Mouse (Mus musculus): Measurements from ENCODE around the gene Mras. TPM values are rescaled to one million over a fixed set of nuclear protein-coding genes. Genes with fewer than 3 reads are reported as not detected.

Gene Mras
- polyA plus RNA-seq (2014; fragmentation: Nextera tagmentation; extraction: Ambion mirVana): 4.8 and 5.5 TPM in 2 replicates

DNA sequence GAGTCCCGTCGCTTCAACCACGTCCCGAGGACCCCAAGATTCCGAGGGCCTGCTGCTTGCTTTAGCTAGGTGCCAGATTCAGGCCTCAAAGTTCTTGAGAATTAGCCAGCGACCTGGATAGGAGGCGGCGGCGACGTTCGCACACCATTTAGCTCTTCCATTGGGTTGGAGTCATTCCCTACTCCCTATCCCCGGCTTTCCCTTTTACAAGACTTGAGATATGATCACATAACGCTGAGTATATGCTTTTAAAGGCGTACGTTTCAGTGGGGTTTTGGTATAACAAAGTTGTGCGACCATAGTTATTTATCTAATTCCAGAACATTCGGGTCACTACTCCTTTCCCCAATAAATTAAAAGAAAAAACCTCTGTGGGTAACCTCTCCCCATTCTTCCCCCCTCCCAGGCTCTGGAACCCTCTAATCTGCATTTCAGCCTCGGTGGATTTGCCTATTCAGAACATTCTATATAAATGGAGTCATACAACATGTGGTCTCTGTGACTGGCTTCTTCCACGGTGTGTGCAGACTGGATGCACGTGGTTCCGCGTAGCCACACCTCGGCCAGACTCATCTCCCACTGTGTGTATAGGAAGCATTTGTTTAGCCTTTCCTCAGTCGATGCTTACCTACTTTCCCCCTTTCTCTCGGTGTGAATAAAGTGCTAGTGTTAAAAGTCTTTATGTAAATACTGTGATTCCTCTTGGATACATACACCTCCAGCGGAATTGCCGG is at the start of gene Mras:
Mras (minus strand) TSS at position 351 of the 734 bp plus-strand sequence.
- no peak within 1 kb of the TSS for H3K27ac ChIP-seq (ENCODE audit: low read depth, low read length)
- H3K4me1 ChIP-seq (replicated peaks; ENCODE audit: control insufficient read depth, insufficient read depth, low read length): peaks cover 4% of the 10 kb centered on the region; the same call in 1 of the 2 replicates
- H3K9me3 ChIP-seq (ENCODE audit: control insufficient read depth, low read length): no peaks in the 10 kb centered on the region
- peak within 1 kb of the TSS; percentile 60 for H3K9ac ChIP-seq (ENCODE audit: low read depth, low read length)
- peak within 1 kb of the TSS; percentile 72 for H3K4me3 ChIP-seq (ENCODE audit: low read depth, low read length)
- peaks cover 48% of the 10 kb centered on the region for H3K27me3 ChIP-seq (replicated peaks; ENCODE audit: control insufficient read depth, insufficient read depth, low read length)
- WGBS: 16% methylated on average over 27 of the region's 27 CpGs
- no peak for ATAC-seq (replicated peaks; ENCODE audit: low FRiP score)
- peak within 1 kb of the TSS; percentile 94 for H3K4me2 ChIP-seq
- no peaks in the 10 kb centered on the region for H3K36me3 ChIP-seq (ENCODE audit: control insufficient read depth, insufficient read depth, low read length)
- DNase-seq (ENCODE audit: low spot score): no peak

DNA sequence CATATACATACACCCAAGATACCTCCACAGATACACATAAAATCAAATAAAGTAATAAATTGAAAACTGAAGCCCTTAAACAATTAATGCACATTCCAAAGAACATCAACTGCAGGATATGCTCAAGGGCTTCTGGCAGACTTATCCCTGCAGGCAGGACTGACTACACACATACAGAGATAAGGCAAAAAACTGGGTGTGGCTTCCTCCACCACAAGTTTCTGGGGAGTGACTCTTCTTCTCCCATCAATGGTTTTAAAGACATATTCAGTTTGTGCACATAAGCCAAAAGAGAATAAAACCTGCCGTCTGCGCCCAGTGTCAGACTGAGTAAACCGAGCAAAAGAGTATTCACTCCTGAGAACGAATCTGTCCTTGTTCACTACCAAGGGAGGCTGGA is 48.0 kb upstream of the Mras start:
- H3K4me3 ChIP-seq (ENCODE audit: low read depth, low read length): no peak overlapping the region
- no peak overlapping the region for H3K4me2 ChIP-seq
- peaks cover 18% of the 10 kb centered on the region for H3K36me3 ChIP-seq (ENCODE audit: control insufficient read depth, insufficient read depth, low read length)
- DNase-seq (ENCODE audit: low spot score) (no peak), ATAC-seq (replicated peaks; ENCODE audit: low FRiP score) (peak; percentile 91)
- 75% methylated on average over 4 of the region's 4 CpGs for WGBS
- peaks cover 12% of the 10 kb centered on the region for H3K4me1 ChIP-seq (replicated peaks; ENCODE audit: control insufficient read depth, insufficient read depth, low read length)
- no peak overlapping the region for H3K27ac ChIP-seq (ENCODE audit: low read depth, low read length)
- H3K27me3 ChIP-seq (replicated peaks; ENCODE audit: control insufficient read depth, insufficient read depth, low read length): no peaks in the 10 kb centered on the region
- H3K9ac ChIP-seq (ENCODE audit: low read depth, low read length): no peak overlapping the region
- no peaks in the 10 kb centered on the region for H3K9me3 ChIP-seq (ENCODE audit: control insufficient read depth, low read length)

DNA sequence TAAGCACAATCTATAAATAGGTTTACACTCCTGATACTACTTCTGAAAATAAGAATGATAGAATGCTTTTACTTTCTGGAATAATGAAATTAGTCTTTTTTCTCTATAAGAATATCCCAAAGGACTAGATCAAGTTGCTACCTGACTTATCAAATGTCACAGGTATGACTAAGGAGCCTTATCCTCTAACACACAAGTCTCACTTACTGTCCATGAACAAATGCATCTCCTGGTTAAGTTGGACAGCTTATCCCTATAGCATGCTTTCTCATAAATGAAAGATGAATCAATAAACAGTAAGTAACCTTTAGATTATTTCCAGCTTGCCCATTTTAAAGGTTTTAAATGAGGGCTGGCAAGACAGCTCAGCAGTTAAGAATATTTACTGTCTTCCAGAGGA is 47.5 kb upstream of the Mras start:
- H3K27ac ChIP-seq (ENCODE audit: low read depth, low read length): no peak overlapping the region
- peaks cover 18% of the 10 kb centered on the region for H3K36me3 ChIP-seq (ENCODE audit: control insufficient read depth, insufficient read depth, low read length)
- H3K9me3 ChIP-seq (ENCODE audit: control insufficient read depth, low read length): no peaks in the 10 kb centered on the region
- no peak overlapping the region for H3K4me2 ChIP-seq
- ATAC-seq (replicated peaks; ENCODE audit: low FRiP score): no peak
- peaks cover 13% of the 10 kb centered on the region for H3K4me1 ChIP-seq (replicated peaks; ENCODE audit: control insufficient read depth, insufficient read depth, low read length)
- no peaks in the 10 kb centered on the region for H3K27me3 ChIP-seq (replicated peaks; ENCODE audit: control insufficient read depth, insufficient read depth, low read length)
- H3K4me3 ChIP-seq (ENCODE audit: low read depth, low read length): no peak overlapping the region
- H3K9ac ChIP-seq (ENCODE audit: low read depth, low read length): no peak overlapping the region
- DNase-seq (ENCODE audit: low spot score): no peak

DNA sequence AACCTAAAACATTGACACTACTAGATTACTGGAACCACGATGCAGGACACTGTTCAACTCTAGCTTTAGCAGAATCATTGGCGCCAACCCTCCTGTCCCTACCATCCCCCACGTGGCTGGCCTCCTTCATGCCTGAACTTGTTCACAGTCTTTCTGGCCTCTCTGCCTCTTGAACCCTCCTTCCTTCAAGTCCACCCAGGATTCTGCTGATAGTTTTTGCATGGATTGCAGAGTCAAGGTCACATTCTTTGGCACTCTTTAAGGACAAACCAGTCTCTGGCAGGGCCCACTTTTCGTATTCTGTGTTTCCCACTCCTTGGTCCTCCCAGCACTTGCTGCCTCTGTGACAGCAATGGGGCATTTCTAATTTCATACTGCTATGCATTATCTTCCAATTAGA is 46.0 kb upstream of the Mras start:
- Histone ChIP-seq H3K27ac (ENCODE audit: low read depth, low read length) (no peak overlapping the region), H3K9me3 (ENCODE audit: control insufficient read depth, low read length) (no peaks in the 10 kb centered on the region), H3K36me3 (ENCODE audit: control insufficient read depth, insufficient read depth, low read length) (peaks cover 16% of the 10 kb centered on the region), H3K4me3 (ENCODE audit: low read depth, low read length) (no peak overlapping the region), H3K4me1 (replicated peaks; ENCODE audit: control insufficient read depth, insufficient read depth, low read length) (peaks cover 21% of the 10 kb centered on the region), H3K9ac (ENCODE audit: low read depth, low read length) (no peak overlapping the region), H3K4me2 (no peak overlapping the region), H3K27me3 (replicated peaks; ENCODE audit: control insufficient read depth, insufficient read depth, low read length) (no peaks in the 10 kb centered on the region)
- ATAC-seq (replicated peaks; ENCODE audit: low FRiP score): no peak
- DNase-seq (ENCODE audit: low spot score): no peak
- WGBS: 90% methylated on average over 4 of the region's 4 CpGs

DNA sequence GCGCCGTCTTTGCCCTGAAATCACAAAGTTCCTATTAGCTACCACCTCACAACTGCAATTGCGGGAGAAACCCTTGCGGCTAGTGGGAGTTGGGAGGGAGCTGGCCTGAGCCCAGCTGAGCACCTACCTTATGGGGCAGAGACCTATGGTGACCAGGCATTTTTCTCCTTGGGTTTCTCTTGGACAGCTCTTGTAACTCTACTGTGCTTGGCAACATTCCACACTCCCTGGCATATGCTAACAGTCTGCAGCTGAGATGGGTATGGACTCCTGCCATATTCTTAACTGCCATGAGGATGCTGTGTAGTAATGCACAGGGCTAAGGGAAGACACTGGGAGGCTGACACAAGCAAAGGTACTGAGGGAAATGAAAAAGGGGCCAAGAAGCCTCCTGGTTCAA is 43.6 kb upstream of the Mras start:
- Histone ChIP-seq H3K4me2 (no peak overlapping the region), H3K27me3 (replicated peaks; ENCODE audit: control insufficient read depth, insufficient read depth, low read length) (no peaks in the 10 kb centered on the region), H3K4me1 (replicated peaks; ENCODE audit: control insufficient read depth, insufficient read depth, low read length) (peaks cover 19% of the 10 kb centered on the region), H3K9me3 (ENCODE audit: control insufficient read depth, low read length) (no peaks in the 10 kb centered on the region), H3K36me3 (ENCODE audit: control insufficient read depth, insufficient read depth, low read length) (peaks cover 8% of the 10 kb centered on the region; the same call in 1 of the 2 replicates), H3K9ac (ENCODE audit: low read depth, low read length) (no peak overlapping the region), H3K4me3 (ENCODE audit: low read depth, low read length) (no peak overlapping the region), H3K27ac (ENCODE audit: low read depth, low read length) (no peak overlapping the region)
- ATAC-seq (replicated peaks; ENCODE audit: low FRiP score) (no peak), DNase-seq (ENCODE audit: low spot score) (no peak)
- WGBS: 92% methylated on average over 4 of the region's 4 CpGs

DNA sequence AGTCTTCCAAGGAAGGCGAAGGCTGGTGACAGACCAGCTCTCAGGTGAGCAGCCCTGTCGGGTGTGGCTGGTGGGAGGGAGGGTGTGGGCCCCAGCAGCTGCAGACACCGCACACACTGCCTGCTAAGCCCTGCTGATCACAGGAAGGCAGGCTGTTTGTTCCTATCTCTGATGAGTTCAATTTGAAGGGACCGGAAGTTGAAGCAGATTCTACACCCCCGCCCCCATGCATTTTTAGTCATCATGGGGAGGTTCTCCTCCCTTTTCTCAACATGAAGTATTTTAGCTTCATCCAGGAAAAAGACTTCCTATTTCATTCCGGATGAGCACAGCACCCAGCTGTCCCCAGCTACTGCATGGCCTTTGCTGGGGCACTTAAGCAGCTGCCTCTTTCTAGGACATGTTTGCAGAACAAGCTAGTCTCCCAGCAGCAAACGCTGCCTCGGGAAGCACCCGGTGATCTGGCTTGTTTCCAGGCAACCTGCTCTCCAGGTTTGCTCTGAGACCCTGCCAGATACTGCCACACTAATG is 42.1 kb upstream of the Mras start:
- H3K36me3 ChIP-seq (ENCODE audit: control insufficient read depth, insufficient read depth, low read length): peaks cover 5% of the 10 kb centered on the region; the same call in 1 of the 2 replicates
- no peak overlapping the region for H3K4me3 ChIP-seq (ENCODE audit: low read depth, low read length)
- ATAC-seq (replicated peaks; ENCODE audit: low FRiP score) (no peak), DNase-seq (ENCODE audit: low spot score) (no peak)
- no peaks in the 10 kb centered on the region for H3K9me3 ChIP-seq (ENCODE audit: control insufficient read depth, low read length)
- no peak overlapping the region for H3K9ac ChIP-seq (ENCODE audit: low read depth, low read length)
- peaks cover 9% of the 10 kb centered on the region for H3K4me1 ChIP-seq (replicated peaks; ENCODE audit: control insufficient read depth, insufficient read depth, low read length)
- no peak overlapping the region for H3K27ac ChIP-seq (ENCODE audit: low read depth, low read length)
- 60% methylated on average over 9 of the region's 9 CpGs for WGBS
- no peaks in the 10 kb centered on the region for H3K27me3 ChIP-seq (replicated peaks; ENCODE audit: control insufficient read depth, insufficient read depth, low read length)
- H3K4me2 ChIP-seq: no peak overlapping the region

DNA sequence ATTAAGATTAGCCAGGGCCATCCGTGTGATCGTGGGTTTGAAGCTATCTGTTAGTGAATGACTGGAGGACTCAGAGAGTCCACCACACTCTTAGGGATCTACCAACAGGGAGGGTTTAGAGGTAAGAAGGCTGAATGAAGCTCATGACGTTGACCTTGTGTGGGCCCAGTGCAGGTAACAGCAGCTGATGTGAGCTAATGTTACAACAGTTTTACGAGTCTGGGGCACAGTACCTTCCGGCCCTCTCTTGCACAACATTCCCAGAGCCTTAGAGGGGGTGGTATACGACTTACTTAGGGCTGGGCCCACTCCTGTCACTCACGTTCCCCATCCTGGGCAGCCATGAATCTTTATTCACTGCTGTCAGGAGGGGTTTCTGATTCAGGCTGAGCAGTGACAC is 34.2 kb upstream of the Mras start:
- H3K4me2 ChIP-seq: no peak overlapping the region
- peaks cover 10% of the 10 kb centered on the region for H3K4me1 ChIP-seq (replicated peaks; ENCODE audit: control insufficient read depth, insufficient read depth, low read length)
- no peaks in the 10 kb centered on the region for H3K27me3 ChIP-seq (replicated peaks; ENCODE audit: control insufficient read depth, insufficient read depth, low read length)
- DNase-seq (ENCODE audit: low spot score): no peak
- H3K36me3 ChIP-seq (ENCODE audit: control insufficient read depth, insufficient read depth, low read length): no peaks in the 10 kb centered on the region; the same call in 1 of the 2 replicates
- no peak overlapping the region for H3K9ac ChIP-seq (ENCODE audit: low read depth, low read length)
- H3K9me3 ChIP-seq (ENCODE audit: control insufficient read depth, low read length): no peaks in the 10 kb centered on the region
- no peak overlapping the region for H3K4me3 ChIP-seq (ENCODE audit: low read depth, low read length)
- H3K27ac ChIP-seq (ENCODE audit: low read depth, low read length): no peak overlapping the region
- WGBS: 73% methylated on average over 7 of the region's 7 CpGs
- no peak for ATAC-seq (replicated peaks; ENCODE audit: low FRiP score)

DNA sequence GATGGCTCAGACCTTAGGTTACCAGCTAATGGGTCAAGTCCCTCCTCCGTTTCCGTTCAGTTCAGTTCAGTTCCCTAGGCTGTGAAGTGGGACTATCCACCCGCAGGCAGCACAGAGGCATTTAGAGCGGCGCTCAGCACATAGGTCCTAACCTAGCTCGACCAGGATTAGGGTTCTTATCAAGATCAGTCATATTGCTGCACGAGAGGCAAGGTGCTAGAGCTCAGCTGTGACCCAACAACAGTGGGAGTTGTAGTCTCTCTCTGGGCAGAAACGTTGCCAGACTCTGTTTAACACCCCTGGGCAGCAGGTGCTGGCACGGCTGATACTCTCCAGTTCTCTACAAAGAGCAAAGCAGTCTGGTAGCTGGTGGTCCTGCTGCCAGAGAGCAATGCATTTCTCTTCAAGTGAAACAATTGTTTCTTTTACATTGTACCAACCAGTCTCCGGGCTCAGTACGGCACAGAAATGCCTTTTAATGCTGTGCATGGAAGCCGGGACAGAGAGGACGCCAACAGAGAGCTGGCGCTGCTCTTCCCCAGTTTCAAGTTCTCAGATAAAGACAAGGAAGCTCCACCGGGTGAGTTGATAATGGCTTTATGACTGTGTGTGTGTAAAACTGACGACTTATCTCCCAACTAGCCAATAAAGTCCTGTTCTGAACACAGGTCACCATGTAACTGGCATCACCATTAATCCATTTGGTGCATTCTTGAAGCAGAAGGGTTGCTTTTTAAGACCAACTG is 33.3 kb upstream of the Mras start:
- ATAC-seq (replicated peaks; ENCODE audit: low FRiP score): peak; percentile 73
- WGBS: 44% methylated on average over 16 of the region's 16 CpGs

More for the DNA sequence above, 33.3 kb upstream of the Mras start:
- peak overlapping the region; percentile 16; the same call in 1 of the 2 replicates for H3K9ac ChIP-seq (ENCODE audit: low read depth, low read length)
- no peaks in the 10 kb centered on the region for H3K9me3 ChIP-seq (ENCODE audit: control insufficient read depth, low read length)
- no peak overlapping the region for H3K27ac ChIP-seq (ENCODE audit: low read depth, low read length)
- H3K36me3 ChIP-seq (ENCODE audit: control insufficient read depth, insufficient read depth, low read length): no peaks in the 10 kb centered on the region
- H3K27me3 ChIP-seq (replicated peaks; ENCODE audit: control insufficient read depth, insufficient read depth, low read length): no peaks in the 10 kb centered on the region
- peak overlapping the region; percentile 21 for H3K4me3 ChIP-seq (ENCODE audit: low read depth, low read length)
- H3K4me1 ChIP-seq (replicated peaks; ENCODE audit: control insufficient read depth, insufficient read depth, low read length): peaks cover 10% of the 10 kb centered on the region
- H3K4me2 ChIP-seq: peak overlapping the region; percentile 63
- no peak for DNase-seq (ENCODE audit: low spot score)

Data from liver, embryonic 11.5 days (tissue).